Mouse (Mus musculus) neural tube, embryonic 11.5 days (tissue): Measurements from ENCODE around the gene Prpf40b. TPM values are rescaled to one million over a fixed set of nuclear protein-coding genes. Genes with fewer than 3 reads are reported as not detected.

Source experiments
- ATAC-seq: fragments of 200-750 bp; cut with Nextera tagmentation; 2 replicates; pipeline ENCODE4 v1.8.0; 2017; ENCODE audit warnings: moderate number of reproducible peaks, mild to moderate bottlenecking, moderate TSS enrichment, moderate library complexity; ENCODE audit not compliant: insufficient read depth, low FRiP score, low TSS enrichment
- DNase-seq: peaks from one replicate; pipeline ENCODE4 v3.0.0-alpha.2; 2015; ENCODE audit warnings: low spot score
- H3K27ac ChIP-seq: fragments of 300-500 bp; sonication (generic); 2 replicates; pipeline ENCODE4 v1.5.1; 2014; ENCODE audit warnings: low read depth, mild to moderate bottlenecking, low read length
- H3K27me3 ChIP-seq: fragments of 300-500 bp; sonication (generic); 2 replicates; pipeline ENCODE4 v1.6.1; 2014; ENCODE audit warnings: mild to moderate bottlenecking, low read length, mixed read lengths; ENCODE audit not compliant: control insufficient read depth, insufficient read depth
- H3K36me3 ChIP-seq: fragments of 300-500 bp; sonication (generic); 2 replicates; pipeline ENCODE4 v1.6.1; 2014; ENCODE audit warnings: mild to moderate bottlenecking, low read length, moderate library complexity, mixed read lengths; ENCODE audit not compliant: control insufficient read depth, insufficient read depth
- H3K4me1 ChIP-seq: fragments of 300-500 bp; sonication (generic); 2 replicates; pipeline ENCODE4 v1.6.1; 2014; ENCODE audit warnings: low read length, mixed read lengths; ENCODE audit not compliant: control insufficient read depth, insufficient read depth
- H3K4me2 ChIP-seq: fragments of 300-500 bp; sonication (generic); 2 replicates; pipeline ENCODE4 v1.6.1; 2014; ENCODE audit warnings: low read depth, mild to moderate bottlenecking, moderate library complexity
- H3K4me3 ChIP-seq: fragments of 300-500 bp; sonication (generic); 2 replicates; pipeline ENCODE4 v1.5.1; 2014; ENCODE audit warnings: low read depth, low read length
- H3K9ac ChIP-seq: fragments of 300-500 bp; sonication (generic); 2 replicates; pipeline ENCODE4 v1.6.1; 2014; ENCODE audit warnings: mild to moderate bottlenecking, low read length
- H3K9me3 ChIP-seq: fragments of 300-500 bp; sonication (generic); 2 replicates; pipeline ENCODE4 v1.6.1; 2016; ENCODE audit warnings: low read length; ENCODE audit not compliant: control insufficient read depth
- WGBS: fragments of 180-500 bp; shearing (Covaris S2); extraction: QIAGEN DNeasy Blood & Tissue Kit; methylation state at CpG from one replicate; pipeline ENCODE4 v1.1.7; 2014; 5-methylcytosine and 5-hydroxymethylcytosine counted together
- polyA plus RNA-seq: library from polyadenylated mRNA; unstranded; fragments of >200 nt; fragmentation: Nextera tagmentation; extraction: Ambion mirVana; gene quantifications from 2 replicates; pipeline ENCODE4 v1.2.1, GENCODE M21; 2014

Gene Prpf40b
- polyA plus RNA-seq, 1 experiment from 2014 or later = 50.4 TPM

GRCm38 (mm10) chr15:99331341-99331740 is 36.5 kb downstream of the Prpf40b start:
- no peaks in the 10 kb centered on the region for H3K27me3 ChIP-seq
- H3K4me3 ChIP-seq = no peak overlapping the region
- H3K4me1 ChIP-seq = peaks cover 2% of the 10 kb centered on the region; the same call in 1 of the 2 replicates
- no peak for ATAC-seq
- no peak for DNase-seq
- no peak overlapping the region for H3K9ac ChIP-seq
- H3K9me3 ChIP-seq = no peaks in the 10 kb centered on the region
- peaks cover 4% of the 10 kb centered on the region for H3K36me3 ChIP-seq
- 0 out of 2 replicates have a peak overlapping the region, but pooled peaks have one; percentile 1 for H3K27ac ChIP-seq
- WGBS = 69% methylated on average over 5 of the region's 5 CpGs
- no peak overlapping the region for H3K4me2 ChIP-seq

- peaks cover 2% of the 10 kb centered on the region; the same call in 1 of the 2 replicates for H3K4me1 ChIP-seq
- no peak overlapping the region for H3K4me3 ChIP-seq
- DNase-seq = no peak
- peaks cover 3% of the 10 kb centered on the region for H3K36me3 ChIP-seq
- peak overlapping the region; percentile 73 for H3K27ac ChIP-seq
- H3K9ac ChIP-seq = no peak overlapping the region
- no peak overlapping the region for H3K4me2 ChIP-seq
- no peaks in the 10 kb centered on the region for H3K9me3 ChIP-seq
- ATAC-seq = no peak
- no peaks in the 10 kb centered on the region for H3K27me3 ChIP-seq
Measured at GRCm38 (mm10) chr15:99332111-99332510, 37.2 kb downstream of the Prpf40b start.

GRCm38 (mm10) chr15:99332921-99333675 is 38.2 kb downstream of the Prpf40b start:
- H3K4me3 ChIP-seq = no peak overlapping the region
- no peak overlapping the region for H3K4me2 ChIP-seq
- 52% methylated on average over 9 of the region's 9 CpGs for WGBS
- peaks cover 4% of the 10 kb centered on the region; the same call in 1 of the 2 replicates for H3K4me1 ChIP-seq
- no peaks in the 10 kb centered on the region for H3K27me3 ChIP-seq
- H3K9me3 ChIP-seq = no peaks in the 10 kb centered on the region
- peak overlapping the region; percentile 78 for H3K27ac ChIP-seq
- H3K9ac ChIP-seq = no peak overlapping the region
- ATAC-seq = no peak
- DNase-seq = peak; percentile 65
- H3K36me3 ChIP-seq = no peaks in the 10 kb centered on the region; the same call in 1 of the 2 replicates

- Histone ChIP-seq H3K36me3 (no peaks in the 10 kb centered on the region; the same call in 1 of the 2 replicates), H3K27ac (peak overlapping the region; percentile 78), H3K4me1 (peaks cover 4% of the 10 kb centered on the region; the same call in 1 of the 2 replicates), H3K27me3 (no peaks in the 10 kb centered on the region), H3K9me3 (no peaks in the 10 kb centered on the region), H3K4me3 (no peak overlapping the region), H3K9ac (0 out of 2 replicates have a peak overlapping the region, but pooled peaks have one; percentile 18), H3K4me2 (no peak overlapping the region)
- WGBS = 81% methylated on average over 3 of the region's 3 CpGs
- ATAC-seq = no peak
- DNase-seq = no peak
Measured at GRCm38 (mm10) chr15:99333676-99334065, 38.8 kb downstream of the Prpf40b start.

GRCm38 (mm10) chr15:99334500-99334899 is 39.6 kb downstream of the Prpf40b start:
- WGBS = 79% methylated on average over 6 of the region's 6 CpGs
- no peaks in the 10 kb centered on the region for H3K9me3 ChIP-seq
- no peaks in the 10 kb centered on the region for H3K36me3 ChIP-seq
- H3K27ac ChIP-seq = no peak overlapping the region
- H3K4me2 ChIP-seq = no peak overlapping the region
- H3K4me3 ChIP-seq = no peak overlapping the region
- H3K4me1 ChIP-seq = peaks cover 4% of the 10 kb centered on the region; the same call in 1 of the 2 replicates
- ATAC-seq (no peak), DNase-seq (no peak)
- no peak overlapping the region for H3K9ac ChIP-seq
- H3K27me3 ChIP-seq = no peaks in the 10 kb centered on the region

GRCm38 (mm10) chr15:99335801-99336320 is 41.0 kb downstream of the Prpf40b start:
- Histone ChIP-seq H3K27ac (no peak overlapping the region), H3K9me3 (no peaks in the 10 kb centered on the region), H3K4me1 (peaks cover 4% of the 10 kb centered on the region; the same call in 1 of the 2 replicates), H3K36me3 (no peaks in the 10 kb centered on the region), H3K4me2 (no peak overlapping the region), H3K4me3 (no peak overlapping the region), H3K9ac (no peak overlapping the region), H3K27me3 (no peaks in the 10 kb centered on the region)
- WGBS = 81% methylated on average over 8 of the region's 8 CpGs
- DNase-seq (no peak), ATAC-seq (no peak)

- Histone ChIP-seq H3K4me1 (peaks cover 12% of the 10 kb centered on the region; the same call in 1 of the 2 replicates), H3K4me3 (no peak overlapping the region), H3K4me2 (no peak overlapping the region), H3K36me3 (no peaks in the 10 kb centered on the region), H3K9ac (no peak overlapping the region), H3K27me3 (no peaks in the 10 kb centered on the region), H3K9me3 (no peaks in the 10 kb centered on the region), H3K27ac (no peak overlapping the region)
- DNase-seq (no peak), ATAC-seq (no peak)
- 79% methylated on average over 2 of the region's 2 CpGs for WGBS
Measured at GRCm38 (mm10) chr15:99338916-99339315, 44.0 kb downstream of the Prpf40b start.

GRCm38 (mm10) chr15:99339669-99340068 is 44.8 kb downstream of the Prpf40b start:
- 58% methylated on average over 6 of the region's 6 CpGs for WGBS
- H3K4me2 ChIP-seq = no peak overlapping the region
- peaks cover 15% of the 10 kb centered on the region; the same call in 1 of the 2 replicates for H3K4me1 ChIP-seq

GRCm38 (mm10) chr15:99341102-99341501 is 46.2 kb downstream of the Prpf40b start:
- ATAC-seq = no peak
- no peak overlapping the region for H3K4me2 ChIP-seq
- H3K36me3 ChIP-seq = no peaks in the 10 kb centered on the region
- H3K9ac ChIP-seq = no peak overlapping the region
- no peaks in the 10 kb centered on the region for H3K9me3 ChIP-seq
- H3K27me3 ChIP-seq = no peaks in the 10 kb centered on the region
- WGBS = 83% methylated on average over 3 of the region's 3 CpGs
- H3K4me1 ChIP-seq = peaks cover 15% of the 10 kb centered on the region; the same call in 1 of the 2 replicates
- no peak overlapping the region for H3K27ac ChIP-seq
- no peak for DNase-seq
- no peak overlapping the region for H3K4me3 ChIP-seq

More at GRCm38 (mm10) chr15:99339669-99340068, 44.8 kb downstream of the Prpf40b start:
- Histone ChIP-seq H3K9ac (no peak overlapping the region), H3K36me3 (no peaks in the 10 kb centered on the region), H3K4me3 (no peak overlapping the region), H3K27ac (no peak overlapping the region), H3K9me3 (no peaks in the 10 kb centered on the region), H3K27me3 (no peaks in the 10 kb centered on the region)
- ATAC-seq = no peak
- DNase-seq = no peak
